Comparison of ENCODE assay signal across 27 mouse cellular contexts in the genomic region with DNA sequence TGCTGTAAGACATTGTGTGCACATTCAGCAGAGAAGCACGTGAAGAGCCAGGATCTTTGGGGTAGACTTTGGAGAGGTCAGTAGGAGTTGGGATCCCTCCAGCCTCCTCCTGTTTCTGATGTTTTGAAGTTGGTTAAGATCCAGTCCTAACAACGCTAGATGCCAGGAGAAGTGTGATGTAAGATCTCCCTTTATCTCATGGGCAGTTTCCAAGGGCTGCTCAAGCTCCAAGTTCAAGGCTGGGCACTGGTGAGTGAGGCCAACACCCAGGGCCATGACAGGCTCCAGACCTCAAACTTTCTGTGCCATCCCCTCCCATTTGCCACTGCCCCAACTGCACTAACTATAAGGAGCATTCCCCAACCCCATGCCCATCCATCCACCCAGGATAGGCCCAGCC. TPM values are rescaled to one million over a fixed set of nuclear protein-coding genes. Genes with fewer than 3 reads are reported as not detected.
DNase-seq lines count a peak whose midpoint lies in the region; TF ChIP-seq lines count a peak whose summit lies in the region.
"Had no signal": no experiment of that assay in that cellular context is flagged by ENCODE, and none has a peak within 500 bp of the region (broad histone marks: within the 10 kb centered on the region; RNA-seq: fewer than 3 reads in every experiment).

No protein-coding gene starts in this region.

- no peaks in the 10 kb centered on the region for H3K9me3 ChIP-seq in embryonic facial prominence, embryonic 10.5 days
- H3K9me3 ChIP-seq: embryonic facial prominence, embryonic 13.5 days; G1E; heart, embryonic 10.5 days; heart, embryonic 15.5 days; hindbrain, embryonic 13.5 days had no signal

- WGBS in liver, adult 2 months = 11% methylated on average over 2 of the region's 2 CpGs
- 83% methylated on average over 2 of the region's 2 CpGs for WGBS in embryonic facial prominence, embryonic 10.5 days

- no peaks in the 10 kb centered on the region for H3K36me3 ChIP-seq in liver, adult 2 months (ENCODE audit: control insufficient read depth, insufficient read depth, low read length)
- H3K36me3 ChIP-seq in embryonic facial prominence, embryonic 10.5 days (replicated peaks) = no peaks in the 10 kb centered on the region
- H3K36me3 ChIP-seq: embryonic facial prominence, embryonic 13.5 days; G1E; heart, embryonic 10.5 days; heart, embryonic 15.5 days; hindbrain, embryonic 13.5 days had no signal

- DNase-seq in adrenal gland, adult (ENCODE audit: inconsistent age in 2 of 2, low spot score in 1 of 2) = peak; percentile 63 to 87
- DNase-seq in adrenal gland, postnatal 25 days = no peak
- DNase-seq in liver, adult 2 months (ENCODE audit: extremely low read depth, low read depth, low spot score) = peak; percentile 98
- DNase-seq in liver = no peak
- peak; percentile 48 for DNase-seq in ovary, adult 18-20 months (ENCODE audit: low spot score)
- DNase-seq in ovary, postnatal 10 days (ENCODE audit: low spot score) = no peak
- DNase-seq in gastrocnemius, postnatal 10 days = no peak
- DNase-seq in embryonic facial prominence, embryonic 10.5 days (ENCODE audit: low spot score) = no peak
- DNase-seq: cerebellum, adult 9-10 months; embryo, embryonic 11 days; heart, postnatal 36 days; kidney, adult 9 months; kidney, postnatal 10 days; layer of hippocampus, postnatal 36 days; left cerebral cortex, postnatal 4 days; lung, embryonic 14.5 days; right cerebral cortex, postnatal 4 days; thymus, adult 18-20 months; thymus, postnatal 25 days had no signal

- no peaks in the 10 kb centered on the region for H3K79me2 ChIP-seq in liver, adult 2 months (ENCODE audit: control insufficient read depth, insufficient read depth, low read length)

- no peaks in the 10 kb centered on the region for H3K27me3 ChIP-seq in liver, adult 2 months (ENCODE audit: control insufficient read depth, insufficient read depth, low read length)
- no peaks in the 10 kb centered on the region for H3K27me3 ChIP-seq in embryonic facial prominence, embryonic 10.5 days (replicated peaks; ENCODE audit: low read depth, poor library complexity, severe bottlenecking)
- H3K27me3 ChIP-seq: embryonic facial prominence, embryonic 13.5 days; hindbrain, embryonic 13.5 days; Patski had no signal

- H3K4me3 ChIP-seq in liver, adult 2 months (ENCODE audit: insufficient read depth, low read depth, low read length) = no peak overlapping the region
- H3K4me3 ChIP-seq in embryonic facial prominence, embryonic 10.5 days = no peak overlapping the region
- H3K4me3 ChIP-seq: embryonic facial prominence, embryonic 13.5 days; heart, embryonic 10.5 days; heart, embryonic 15.5 days; hindbrain, embryonic 13.5 days had no signal

- peaks cover 7% of the 10 kb centered on the region for H3K4me1 ChIP-seq in liver, adult 2 months (ENCODE audit: control insufficient read depth, insufficient read depth, low read length)
- peaks cover 19% of the 10 kb centered on the region for H3K4me1 ChIP-seq in embryonic facial prominence, embryonic 10.5 days
- H3K4me1 ChIP-seq: hindbrain, embryonic 13.5 days had no signal

- no peak for TF ChIP-seq POLR2A in liver, adult 2 months (IDR thresholded peaks at IDR 0.05; ENCODE audit: extremely low read depth, insufficient read depth, low read length)

- TF ChIP-seq CTCF in liver, adult 2 months (IDR thresholded peaks at IDR 0.05; ENCODE audit: low read depth, low read length) = no peak

- H3K27ac ChIP-seq in liver, adult 2 months (replicated peaks; ENCODE audit: insufficient read depth, low read depth, low read length) = peak overlapping the region; percentile 41
- H3K27ac ChIP-seq in embryonic facial prominence, embryonic 10.5 days (replicated peaks) = no peak overlapping the region
- H3K27ac ChIP-seq: embryonic facial prominence, embryonic 13.5 days; heart, embryonic 10.5 days; heart, embryonic 15.5 days; hindbrain, embryonic 13.5 days; liver, embryonic 14.5 days; stomach, postnatal 0 days had no signal

- H3K9ac ChIP-seq in liver, adult 2 months (ENCODE audit: low read depth, low read length) = no peak overlapping the region
- H3K9ac ChIP-seq: embryonic facial prominence, embryonic 13.5 days; heart, embryonic 15.5 days; hindbrain, embryonic 13.5 days; liver, embryonic 14.5 days; lung, embryonic 14.5 days had no signal

RNA-seq across cellular contexts. Expression of a gene that starts 49.0 kb away (rescaled TPM):
- total RNA-seq in adrenal gland, postnatal 25 days (2021) = 598 and 906 TPM in 2 replicates
- 34.8 and 66.5 TPM in 2 replicates for total RNA-seq in liver, adult 2 months (2014; rRNA removed)
- 89.0 and 96.5 TPM in 2 replicates for polyA plus RNA-seq in liver, adult 2 months (2012; rRNA removed)
- total RNA-seq in gastrocnemius, postnatal 10 days (2021) = 10 to 100 TPM; 43.1 to 64.5 TPM
- polyA plus RNA-seq in embryonic facial prominence, embryonic 10.5 days (2016; fragmentation: Nextera tagmentation; extraction: Ambion mirVana) = 55.5 and 59.2 TPM in 2 replicates

Comparison
In these comparisons a context has a peak if more than half of its experiments do, and no peak if none do; other contexts are left out.
1. DNase-seq: peak in adrenal gland, adult (2 of 2), liver, adult 2 months (single experiment) and ovary, adult 18-20 months (single experiment); none in adrenal gland, postnatal 25 days (single experiment), liver (single experiment), ovary, postnatal 10 days (single experiment), gastrocnemius, postnatal 10 days (single experiment) and embryonic facial prominence, embryonic 10.5 days (single experiment).